Mouse (Mus musculus) lung, adult 2 months (tissue): ENCODE data around the gene Elmsan1.

ENCODE experiments used
- CTCF ChIP-seq: fragments of 200-500 bp; IDR thresholded peaks from 2 replicates; pipeline ENCODE4 v1.5.1; 2011; ENCODE audit warnings: mild to moderate bottlenecking, low read length, control low read depth; ENCODE audit not compliant: insufficient read depth
- POLR2A ChIP-seq: fragments of 200-500 bp; IDR thresholded peaks from 2 replicates; pipeline ENCODE4 v1.6.1; 2011; ENCODE audit warnings: low read depth, mild to moderate bottlenecking, control low read depth, low read length, borderline replicate concordance; ENCODE audit errors: extremely low read depth

DNA sequence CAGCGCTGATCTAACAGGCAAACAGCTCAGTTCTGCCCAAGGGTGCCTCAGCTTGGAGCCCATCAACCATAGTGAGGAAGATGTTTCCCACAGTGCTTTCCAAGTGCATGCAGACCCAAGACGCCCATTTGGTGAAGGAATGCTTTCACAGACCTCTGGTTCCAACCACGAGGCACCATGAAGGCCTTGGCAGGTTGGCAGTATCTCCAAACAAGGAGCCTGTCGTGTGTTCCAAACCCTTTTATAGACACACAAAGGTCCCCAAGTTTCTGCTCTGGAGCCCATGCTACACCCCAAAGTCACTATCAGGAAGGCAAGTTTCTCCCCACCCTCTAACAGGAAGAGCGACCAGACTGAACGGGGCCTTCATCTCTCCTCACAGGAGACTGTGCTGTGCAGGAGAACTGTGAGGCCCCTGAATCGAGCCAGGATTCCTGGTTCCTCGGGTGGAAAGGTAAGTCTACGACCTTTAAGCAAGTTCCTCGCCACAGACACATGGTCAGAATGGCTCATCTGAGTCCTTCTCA is 13.0 kb downstream of the Elmsan1 start:
- TF ChIP-seq CTCF (no peak), POLR2A (no peak)
